Mouse (Mus musculus) heart, postnatal 14 days (tissue): ENCODE data around the gene Nrxn1. TPM values are rescaled to one million over a fixed set of nuclear protein-coding genes. Genes with fewer than 3 reads are reported as not detected.
A peak's percentile ranks its signal among the peaks of the same experiment; 100 is the strongest.

Experiments used
- DNase-seq, 2 experiments: peaks; one replicate each; pipeline ENCODE4 v3.0.0; 2021 to 2022
- intact Hi-C: fragments of 180-260 bp; cut with DNase I; formaldehyde crosslinking; loops from one replicate; pipeline ENCODE4 v1.15.1; 2025
- total RNA-seq, 2 experiments: library from RNA; stranded (reverse); gene quantifications; 2 replicates each; pipeline ENCODE4 v1.2.3; 2021

The Nrxn1 gene
- total RNA-seq, 2 experiments from 2014 or later: 1.3 to 1.7 TPM

- DNase-seq: peak in 1 of 2 experiments; percentile 12
- intact Hi-C loops: no loop called here
Measured at GRCm38 (mm10) chr17:90141602-90142001, 951.3 kb downstream of the Nrxn1 start.

- no peak for DNase-seq
- intact Hi-C loops: no loop called here
Measured at GRCm38 (mm10) chr17:90130836-90131235, 962.0 kb downstream of the Nrxn1 start.

- DNase-seq: no peak
- intact Hi-C loops: no loop called here
Measured at GRCm38 (mm10) chr17:90129183-90129582, 963.7 kb downstream of the Nrxn1 start.

- intact Hi-C loops: no loop called here
- no peak for DNase-seq
Measured at GRCm38 (mm10) chr17:90127561-90127960, 965.3 kb downstream of the Nrxn1 start.

GRCm38 (mm10) chr17:90122796-90123481 lies 969.9 kb downstream of the Nrxn1 start:
- no peak for DNase-seq
- intact Hi-C loops: no loop called here

GRCm38 (mm10) chr17:90116241-90116640 lies 976.6 kb downstream of the Nrxn1 start:
- intact Hi-C loops: no loop called here
- no peak for DNase-seq

GRCm38 (mm10) chr17:90094999-90095398 lies 997.9 kb downstream of the Nrxn1 start:
- intact Hi-C loops: no loop called here
- DNase-seq: no peak

GRCm38 (mm10) chr17:90088314-90088650 lies 1004.6 kb downstream of the Nrxn1 start:
- peak; percentile 17 to 50 for DNase-seq
- intact Hi-C loops: no loop called here

GRCm38 (mm10) chr17:90087616-90088313 lies 1005.1 kb downstream of the Nrxn1 start:
- intact Hi-C loops: no loop called here

GRCm38 (mm10) chr17:90086826-90087225 lies 1006.0 kb downstream of the Nrxn1 start:
- intact Hi-C loops: no loop called here

More at GRCm38 (mm10) chr17:90087616-90088313, 1005.1 kb downstream of the Nrxn1 start:
- DNase-seq: no peak

GRCm38 (mm10) chr17:90079003-90079402 lies 1013.9 kb downstream of the Nrxn1 start:
- intact Hi-C loops: no loop called here
- no peak for DNase-seq

More at GRCm38 (mm10) chr17:90086826-90087225, 1006.0 kb downstream of the Nrxn1 start:
- no peak for DNase-seq

GRCm38 (mm10) chr17:90078488-90078887 lies 1014.4 kb downstream of the Nrxn1 start:
- DNase-seq: no peak
- intact Hi-C loops: no loop called here

GRCm38 (mm10) chr17:90062866-90063265 lies 1030.0 kb downstream of the Nrxn1 start:
- intact Hi-C loops: no loop called here
- no peak for DNase-seq

GRCm38 (mm10) chr17:90060872-90061271 lies 1032.0 kb downstream of the Nrxn1 start:
- intact Hi-C loops: no loop called here
- DNase-seq: no peak

- DNase-seq: no peak
- intact Hi-C loops: no loop called here
Measured at GRCm38 (mm10) chr17:90060168-90060567, 1032.7 kb downstream of the Nrxn1 start.

GRCm38 (mm10) chr17:90059320-90060111 lies 1033.4 kb downstream of the Nrxn1 start:
- no peak for DNase-seq
- intact Hi-C loops: no loop called here

GRCm38 (mm10) chr17:90054312-90054711 lies 1038.6 kb downstream of the Nrxn1 start:
- no peak for DNase-seq
- intact Hi-C loops: no loop called here

GRCm38 (mm10) chr17:90039316-90039715 lies 1053.6 kb downstream of the Nrxn1 start:
- intact Hi-C loops: no loop called here
- no peak for DNase-seq

- intact Hi-C loops: no loop called here
- no peak for DNase-seq
Measured at GRCm38 (mm10) chr17:90032416-90032815, 1060.5 kb downstream of the Nrxn1 start.

- intact Hi-C loops: no loop called here
- DNase-seq: no peak
Measured at GRCm38 (mm10) chr17:90016636-90017035, 1076.2 kb downstream of the Nrxn1 start.

GRCm38 (mm10) chr17:90011761-90012160 lies 1081.1 kb downstream of the Nrxn1 start:
- intact Hi-C loops: no loop called here
- no peak for DNase-seq
